Mouse (Mus musculus) neural tube, embryonic 12.5 days (tissue): ENCODE measurements around the gene Leng8. TPM values are rescaled to one million over a fixed set of nuclear protein-coding genes. Genes with fewer than 3 reads are reported as not detected.

Experiments used
- ATAC-seq: fragments of 200-750 bp; cut with Nextera tagmentation; 2 replicates; pipeline ENCODE4 v1.8.0; 2017; ENCODE audit warnings: low read depth, mild to moderate bottlenecking, moderate TSS enrichment, moderate library complexity; ENCODE audit not compliant: low FRiP score
- H3K27ac ChIP-seq: fragments of 300-500 bp; sonication (generic); 2 replicates; pipeline ENCODE4 v1.5.1; 2016
- H3K27me3 ChIP-seq: fragments of 300-500 bp; sonication (generic); replicated peaks from 2 replicates; pipeline ENCODE4 v1.6.1; 2016; ENCODE audit warnings: mild to moderate bottlenecking
- H3K36me3 ChIP-seq: fragments of 300-500 bp; sonication (generic); 2 replicates; pipeline ENCODE4 v1.6.1; 2016; ENCODE audit warnings: mild to moderate bottlenecking
- H3K4me1 ChIP-seq: fragments of 300-500 bp; sonication (generic); 2 replicates; pipeline ENCODE4 v1.6.1; 2016
- H3K4me2 ChIP-seq: fragments of 300-500 bp; sonication (generic); replicated peaks from 2 replicates; pipeline ENCODE4 v1.6.1; 2016; ENCODE audit warnings: mild to moderate bottlenecking
- H3K4me3 ChIP-seq: fragments of 300-500 bp; sonication (generic); 2 replicates; pipeline ENCODE4 v1.5.1; 2016
- H3K9ac ChIP-seq: fragments of 300-500 bp; sonication (generic); 2 replicates; pipeline ENCODE4 v1.6.1; 2016; ENCODE audit warnings: mild to moderate bottlenecking
- H3K9me3 ChIP-seq: fragments of 300-500 bp; sonication (generic); 2 replicates; pipeline ENCODE4 v1.6.1; 2016; ENCODE audit warnings: mild to moderate bottlenecking
- WGBS: fragments of 180-500 bp; shearing (Covaris S2); methylation state at CpG from one replicate; pipeline ENCODE4 v1.1.7; 2016; 5-methylcytosine and 5-hydroxymethylcytosine counted together
- polyA plus RNA-seq: library from polyadenylated mRNA; unstranded; fragments of >200 nt; fragmentation: Nextera tagmentation; extraction: Ambion mirVana; gene quantifications from 2 replicates; pipeline ENCODE4 v1.2.1, GENCODE M21; 2016

Leng8 gene
- polyA plus RNA-seq, 1 experiment from 2014 or later, result 110 TPM

DNA sequence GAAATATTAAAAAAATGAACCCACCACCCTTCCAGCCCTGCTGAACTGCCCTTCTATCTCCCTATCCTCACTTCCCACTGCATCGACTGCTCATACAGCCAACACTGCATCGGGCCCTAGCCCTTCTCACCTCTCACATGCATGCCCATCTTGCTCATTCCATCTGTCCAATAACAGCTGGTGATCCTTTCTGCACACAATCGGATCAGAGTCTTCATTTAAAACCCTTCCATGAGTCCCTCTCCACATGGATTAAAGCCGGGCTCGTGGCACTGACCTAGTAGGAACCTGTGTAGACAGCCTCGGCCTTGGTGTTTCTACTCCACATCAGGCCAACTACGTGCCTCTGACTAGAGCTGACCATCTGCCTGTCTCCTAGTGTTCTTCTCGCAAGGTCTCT lies 4.9 kb upstream of the Leng8 start:
- no peak for ATAC-seq
- 90% methylated on average over 8 of the region's 8 CpGs for WGBS
- Histone ChIP-seq H3K4me3 (no peak overlapping the region), H3K9me3 (no peaks in the 10 kb centered on the region), H3K27ac (no peak overlapping the region), H3K36me3 (peaks cover 45% of the 10 kb centered on the region), H3K27me3 (no peaks in the 10 kb centered on the region), H3K4me2 (no peak overlapping the region), H3K4me1 (peaks cover 12% of the 10 kb centered on the region; the same call in 1 of the 2 replicates), H3K9ac (no peak overlapping the region)

DNA sequence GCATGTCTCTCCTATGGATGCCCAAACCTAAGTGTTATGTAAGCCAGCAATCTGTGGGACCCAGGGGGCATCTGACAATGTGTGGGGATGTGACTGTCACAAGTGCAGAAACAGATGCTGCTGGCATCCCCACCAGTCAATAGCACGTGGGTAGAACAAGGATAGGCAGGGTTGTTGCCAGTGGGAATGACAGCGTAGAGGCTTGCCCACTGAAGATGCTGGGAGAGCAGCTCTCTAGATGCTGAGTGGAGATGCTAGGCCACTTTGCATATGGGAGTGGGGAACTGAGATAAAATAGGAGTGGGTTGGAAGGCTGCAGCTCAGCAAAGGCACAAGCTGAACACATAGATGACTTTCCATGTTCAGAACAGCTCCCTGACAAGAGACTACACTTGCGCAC lies 4.3 kb upstream of the Leng8 start:
- 90% methylated on average over 3 of the region's 3 CpGs for WGBS
- Histone ChIP-seq H3K27me3 (no peaks in the 10 kb centered on the region), H3K4me2 (no peak overlapping the region), H3K36me3 (peaks cover 39% of the 10 kb centered on the region), H3K27ac (no peak overlapping the region), H3K4me1 (peaks cover 13% of the 10 kb centered on the region; the same call in 1 of the 2 replicates), H3K4me3 (no peak overlapping the region), H3K9ac (no peak overlapping the region), H3K9me3 (no peaks in the 10 kb centered on the region)
- ATAC-seq, result no peak

DNA sequence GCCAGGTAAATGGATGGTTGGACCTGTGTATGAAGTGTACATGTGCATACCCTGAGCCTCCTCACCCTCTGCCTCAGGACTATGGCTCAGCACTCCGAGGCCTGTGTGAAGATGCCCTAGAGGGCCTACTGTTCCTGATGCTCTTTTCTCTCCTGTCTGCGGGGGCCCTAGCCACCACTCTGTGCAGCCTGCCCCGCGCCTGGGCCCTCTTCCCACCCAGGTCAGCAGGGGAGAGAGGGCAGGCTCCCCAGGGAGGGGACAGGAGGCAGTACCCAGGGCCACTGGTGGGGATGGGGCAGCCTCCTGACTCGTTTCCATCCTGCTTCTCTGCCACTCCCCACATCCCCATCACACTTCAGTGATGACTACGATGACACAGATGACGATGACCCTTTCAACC lies 3.8 kb upstream of the Leng8 start:
- Histone ChIP-seq H3K9ac (no peak overlapping the region), H3K27ac (no peak overlapping the region), H3K4me2 (no peak overlapping the region), H3K9me3 (no peaks in the 10 kb centered on the region), H3K27me3 (no peaks in the 10 kb centered on the region), H3K36me3 (peaks cover 35% of the 10 kb centered on the region), H3K4me1 (peaks cover 18% of the 10 kb centered on the region), H3K4me3 (no peak overlapping the region)
- no peak for ATAC-seq
- 82% methylated on average over 7 of the region's 7 CpGs for WGBS

DNA sequence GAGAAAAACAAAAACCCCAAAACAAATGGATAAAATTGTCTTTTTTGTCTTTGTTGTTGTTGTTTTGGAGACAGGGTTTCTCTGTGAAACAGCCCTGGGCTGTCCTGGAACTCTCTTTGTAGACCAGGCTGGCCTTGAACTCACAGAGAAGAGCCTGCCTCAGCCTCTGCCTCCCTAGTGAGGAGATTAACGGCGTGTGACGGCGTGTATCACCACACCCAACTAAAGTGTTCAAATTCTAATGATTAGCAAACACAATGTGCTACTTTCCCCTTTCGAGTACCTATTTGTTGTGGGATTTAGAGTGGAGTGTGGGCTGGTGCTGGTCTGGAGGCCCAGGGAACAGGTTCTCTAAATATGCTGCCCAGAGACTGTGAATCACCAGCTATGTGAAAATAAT lies 1.9 kb upstream of the Leng8 start:
- no peak for ATAC-seq
- peaks cover 23% of the 10 kb centered on the region for H3K4me1 ChIP-seq
- H3K4me3 ChIP-seq, result no peak overlapping the region
- peaks cover 36% of the 10 kb centered on the region for H3K36me3 ChIP-seq
- no peak overlapping the region for H3K27ac ChIP-seq
- H3K4me2 ChIP-seq, result no peak overlapping the region
- WGBS, result 88% methylated on average over 5 of the region's 5 CpGs
- H3K9ac ChIP-seq, result no peak overlapping the region
- H3K27me3 ChIP-seq, result no peaks in the 10 kb centered on the region
- no peaks in the 10 kb centered on the region for H3K9me3 ChIP-seq

DNA sequence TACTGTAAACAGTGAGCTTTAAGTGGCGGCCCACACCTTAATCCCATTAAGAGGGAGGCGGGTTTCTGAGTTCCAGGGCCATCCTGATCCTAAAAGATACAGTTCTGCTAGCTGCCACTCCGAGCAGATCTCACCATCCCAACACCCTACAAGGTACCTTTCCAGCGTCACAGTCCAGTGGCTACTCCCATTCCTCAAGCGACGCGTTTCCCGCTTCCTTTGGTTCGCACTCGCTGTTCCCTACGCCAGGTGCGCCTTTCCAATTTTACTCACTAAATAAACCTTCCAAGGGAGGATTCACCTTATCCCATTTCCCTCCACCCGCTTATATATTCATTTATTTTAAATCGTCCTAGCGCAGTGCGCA lies 452 bp upstream of the Leng8 start:
- peak overlapping the region; percentile 77 for H3K9ac ChIP-seq
- H3K4me1 ChIP-seq, result peaks cover 15% of the 10 kb centered on the region
- WGBS, result under 1% methylated on average over 16 of the region's 16 CpGs
- ATAC-seq, result peak; percentile 19
- H3K27ac ChIP-seq, result no peak overlapping the region
- peak overlapping the region; percentile 74 for H3K4me3 ChIP-seq
- H3K9me3 ChIP-seq, result no peaks in the 10 kb centered on the region
- H3K27me3 ChIP-seq, result no peaks in the 10 kb centered on the region
- H3K36me3 ChIP-seq, result peaks cover 46% of the 10 kb centered on the region
- H3K4me2 ChIP-seq, result peak overlapping the region; percentile 86

DNA sequence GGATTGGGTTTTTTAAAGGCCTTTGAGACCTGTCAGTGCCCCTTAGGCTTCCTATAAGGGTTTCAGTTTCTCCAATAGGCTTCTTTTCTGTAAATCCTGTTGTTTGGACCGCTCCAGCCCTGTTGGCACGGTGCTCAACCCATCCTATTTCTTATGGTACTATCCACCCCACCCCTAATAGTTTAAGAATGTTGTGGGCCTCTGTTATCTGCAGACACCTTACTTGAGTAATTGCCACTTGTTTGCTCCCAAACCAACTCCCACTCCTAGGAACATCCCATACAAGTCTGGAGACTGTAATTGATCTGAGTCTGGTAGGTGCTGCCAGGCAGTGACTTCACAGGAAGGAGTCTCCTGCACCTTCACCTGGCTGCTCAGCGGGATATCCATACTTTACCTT lies 907 bp downstream of the Leng8 start:
- Histone ChIP-seq H3K4me2 (peak overlapping the region; percentile 86), H3K27me3 (no peaks in the 10 kb centered on the region), H3K4me3 (peak overlapping the region; percentile 74), H3K9ac (peak overlapping the region; percentile 77), H3K9me3 (no peaks in the 10 kb centered on the region), H3K27ac (no peak overlapping the region), H3K36me3 (peaks cover 52% of the 10 kb centered on the region), H3K4me1 (peaks cover 11% of the 10 kb centered on the region)
- no peak for ATAC-seq
- WGBS, result 65% methylated on average over 3 of the region's 3 CpGs

DNA sequence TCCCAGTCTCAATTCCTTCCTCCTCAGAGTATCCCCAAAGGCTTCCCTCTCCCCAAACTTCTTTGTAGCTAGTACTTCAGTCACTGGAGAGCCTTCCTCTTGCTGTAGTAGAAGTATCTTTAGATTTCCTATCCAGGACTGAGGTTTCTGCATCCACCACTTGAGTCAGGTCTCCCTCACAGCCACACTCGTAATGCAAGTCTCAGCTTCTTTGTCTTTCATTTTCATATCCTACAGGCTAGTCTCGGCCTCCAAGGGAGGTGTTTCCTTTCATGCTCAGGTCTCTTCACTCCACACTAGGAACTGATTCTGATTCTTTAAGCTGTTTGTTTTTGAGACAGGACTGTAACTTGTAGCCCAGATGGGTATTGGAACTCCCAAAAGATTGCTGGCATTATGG lies 1.3 kb downstream of the Leng8 start:
- H3K4me3 ChIP-seq, result peak overlapping the region; percentile 74
- 86% methylated on average over 2 of the region's 2 CpGs for WGBS
- peaks cover 53% of the 10 kb centered on the region for H3K36me3 ChIP-seq
- H3K9me3 ChIP-seq, result no peaks in the 10 kb centered on the region
- ATAC-seq, result no peak
- H3K27me3 ChIP-seq, result no peaks in the 10 kb centered on the region
- H3K9ac ChIP-seq, result peak overlapping the region; percentile 77; the same call in 1 of the 2 replicates
- peaks cover 11% of the 10 kb centered on the region for H3K4me1 ChIP-seq
- no peak overlapping the region for H3K27ac ChIP-seq
- H3K4me2 ChIP-seq, result peak overlapping the region; percentile 86

DNA sequence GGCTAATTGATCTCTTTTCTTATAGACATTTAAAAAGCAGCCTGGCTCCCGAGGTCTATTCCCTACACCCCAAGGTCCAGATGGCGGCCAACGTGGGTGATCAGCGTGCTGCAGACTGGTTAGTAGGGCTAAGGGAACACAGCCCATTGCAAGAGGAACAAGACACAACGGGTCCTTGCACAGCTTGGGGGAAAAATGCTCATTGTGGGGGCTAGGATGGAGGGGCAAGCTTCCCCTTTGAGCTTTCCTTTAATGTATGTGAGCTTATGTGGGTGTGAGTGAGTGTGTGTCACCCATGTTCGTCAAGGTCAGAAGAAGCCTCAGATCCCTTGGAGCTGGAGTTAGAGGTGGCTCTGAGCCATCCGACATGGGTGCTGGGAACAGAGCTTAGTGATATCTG lies 1.8 kb downstream of the Leng8 start:
- H3K36me3 ChIP-seq, result peaks cover 54% of the 10 kb centered on the region
- no peak overlapping the region for H3K9ac ChIP-seq
- no peaks in the 10 kb centered on the region for H3K27me3 ChIP-seq
- no peak overlapping the region for H3K27ac ChIP-seq
- ATAC-seq, result no peak
- peaks cover 11% of the 10 kb centered on the region for H3K4me1 ChIP-seq
- H3K9me3 ChIP-seq, result no peaks in the 10 kb centered on the region
- 96% methylated on average over 7 of the region's 7 CpGs for WGBS
- no peak overlapping the region; the same call in 1 of the 2 replicates for H3K4me2 ChIP-seq
- H3K4me3 ChIP-seq, result no peak overlapping the region

DNA sequence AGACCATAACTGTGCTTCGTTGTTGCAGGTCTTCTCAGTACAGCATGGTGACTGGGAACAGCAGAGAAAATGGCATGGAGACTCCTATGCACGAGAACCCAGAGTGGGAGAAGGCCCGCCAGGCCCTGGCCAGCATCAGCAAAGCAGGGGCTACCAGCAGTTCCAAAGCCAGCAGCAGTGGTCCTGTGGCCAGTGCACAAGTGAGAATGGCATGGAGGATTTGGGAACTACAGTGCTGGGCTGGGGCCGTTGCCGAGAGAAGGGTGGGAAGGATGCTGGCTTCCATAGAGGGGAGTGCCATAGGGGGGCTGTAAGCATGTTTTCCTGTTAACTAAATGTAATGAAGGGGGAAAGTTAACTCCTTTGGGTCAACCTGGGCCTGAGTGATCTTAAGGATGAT lies 2.6 kb downstream of the Leng8 start:
- no peak for ATAC-seq
- no peak overlapping the region for H3K4me3 ChIP-seq
- no peak overlapping the region for H3K4me2 ChIP-seq
- no peaks in the 10 kb centered on the region for H3K9me3 ChIP-seq
- H3K9ac ChIP-seq, result no peak overlapping the region
- H3K27ac ChIP-seq, result no peak overlapping the region
- WGBS, result 92% methylated on average over 5 of the region's 5 CpGs
- H3K27me3 ChIP-seq, result no peaks in the 10 kb centered on the region
- H3K36me3 ChIP-seq, result peaks cover 59% of the 10 kb centered on the region
- H3K4me1 ChIP-seq, result peaks cover 11% of the 10 kb centered on the region

DNA sequence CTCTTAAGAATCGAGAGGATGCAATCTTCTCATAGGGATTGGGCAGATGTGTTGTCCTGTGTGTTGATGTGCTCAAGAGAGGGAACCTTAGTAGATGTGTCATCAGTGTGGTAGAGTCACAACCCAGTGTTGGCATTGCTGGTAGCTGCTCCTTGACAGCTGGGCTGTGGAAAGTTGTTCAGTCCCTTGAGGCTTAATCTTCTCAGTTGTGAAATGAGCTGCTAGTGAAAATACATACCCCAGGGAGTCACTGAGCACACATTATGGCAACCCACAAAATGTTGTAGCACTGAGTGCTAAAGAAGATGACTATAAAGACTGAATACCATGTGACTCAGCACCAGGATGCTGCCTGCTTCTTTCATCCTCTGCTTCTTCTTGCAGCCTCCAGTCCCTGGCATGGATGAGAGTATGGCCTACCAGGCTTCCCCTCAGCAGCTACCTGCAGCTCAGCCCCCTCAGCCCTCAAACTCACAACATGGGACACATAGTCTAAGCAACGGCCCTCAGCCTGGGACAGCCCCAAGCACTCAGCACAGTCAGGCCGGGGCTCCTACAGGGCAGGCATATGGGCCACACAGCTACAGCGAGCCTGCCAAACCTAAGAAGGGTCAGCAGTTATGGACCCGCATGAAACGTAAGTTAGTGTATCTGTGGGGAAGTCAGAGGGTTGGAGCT lies 4.9 kb downstream of the Leng8 start:
- Histone ChIP-seq H3K4me2 (no peak overlapping the region), H3K4me1 (peaks cover 11% of the 10 kb centered on the region), H3K4me3 (no peak overlapping the region), H3K9ac (no peak overlapping the region), H3K27ac (no peak overlapping the region), H3K27me3 (no peaks in the 10 kb centered on the region), H3K36me3 (peaks cover 83% of the 10 kb centered on the region), H3K9me3 (no peaks in the 10 kb centered on the region)
- no peak for ATAC-seq
- WGBS, result 94% methylated on average over 6 of the region's 6 CpGs

DNA sequence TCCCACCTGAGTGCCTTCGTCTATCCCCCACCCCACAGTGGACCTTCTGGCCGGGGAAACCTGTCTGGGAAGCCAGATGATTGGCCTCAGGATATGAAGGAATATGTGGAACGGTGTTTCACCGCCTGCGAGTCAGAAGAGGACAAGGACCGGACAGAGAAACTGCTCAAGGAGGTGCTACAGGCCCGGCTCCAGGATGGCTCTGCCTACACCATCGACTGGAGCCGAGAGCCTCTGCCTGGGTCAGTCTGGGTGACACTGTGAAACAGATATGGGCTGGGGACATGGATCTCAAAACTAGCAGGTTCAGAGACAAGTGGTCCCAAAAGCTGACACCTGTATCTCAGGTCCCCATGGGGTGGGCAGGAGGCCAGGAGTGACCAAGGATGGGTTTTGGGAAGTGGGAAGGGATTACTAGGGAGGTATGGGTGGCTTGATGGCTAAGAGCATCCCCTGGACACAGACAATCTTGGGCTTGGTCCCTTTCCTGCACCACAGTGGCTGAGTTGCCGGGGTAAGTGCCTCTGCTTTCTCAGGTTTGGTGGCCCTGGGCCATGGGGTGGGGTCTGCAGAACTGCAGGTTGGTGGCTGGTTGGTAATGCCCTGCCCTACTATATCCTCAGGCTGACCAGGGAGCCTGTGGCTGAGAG lies 6.1 kb downstream of the Leng8 start:
- peaks cover 93% of the 10 kb centered on the region for H3K36me3 ChIP-seq
- no peaks in the 10 kb centered on the region for H3K9me3 ChIP-seq
- 95% methylated on average over 10 of the region's 10 CpGs for WGBS
- no peak for ATAC-seq
- peaks cover 6% of the 10 kb centered on the region for H3K4me1 ChIP-seq
- H3K27me3 ChIP-seq, result no peaks in the 10 kb centered on the region
- H3K4me2 ChIP-seq, result no peak overlapping the region
- H3K27ac ChIP-seq, result no peak overlapping the region
- no peak overlapping the region for H3K4me3 ChIP-seq
- no peak overlapping the region for H3K9ac ChIP-seq

DNA sequence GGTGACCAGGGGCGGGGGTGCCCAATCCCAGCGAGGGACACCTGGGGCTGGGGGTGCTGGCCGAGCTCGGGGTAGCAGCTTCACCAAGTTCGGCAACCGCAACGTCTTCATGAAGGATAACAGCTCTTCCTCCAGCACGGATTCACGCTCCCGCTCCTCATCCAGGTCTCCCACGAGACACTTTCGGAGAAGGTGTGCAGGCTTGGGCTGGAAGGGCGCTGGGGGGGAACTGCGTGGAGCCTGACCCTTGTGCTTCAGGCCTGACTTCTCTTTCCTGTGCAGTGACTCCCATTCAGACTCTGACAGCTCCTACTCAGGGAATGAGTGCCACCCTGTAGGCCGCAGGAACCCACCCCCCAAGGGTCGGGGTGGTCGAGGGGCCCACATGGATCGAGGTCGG lies 6.7 kb downstream of the Leng8 start:
- Histone ChIP-seq H3K27me3 (no peaks in the 10 kb centered on the region), H3K27ac (no peak overlapping the region), H3K9ac (no peak overlapping the region), H3K4me2 (no peak overlapping the region), H3K36me3 (peaks cover 94% of the 10 kb centered on the region), H3K9me3 (no peaks in the 10 kb centered on the region), H3K4me1 (peaks cover 5% of the 10 kb centered on the region), H3K4me3 (no peak overlapping the region)
- WGBS, result 96% methylated on average over 19 of the region's 19 CpGs
- no peak for ATAC-seq

DNA sequence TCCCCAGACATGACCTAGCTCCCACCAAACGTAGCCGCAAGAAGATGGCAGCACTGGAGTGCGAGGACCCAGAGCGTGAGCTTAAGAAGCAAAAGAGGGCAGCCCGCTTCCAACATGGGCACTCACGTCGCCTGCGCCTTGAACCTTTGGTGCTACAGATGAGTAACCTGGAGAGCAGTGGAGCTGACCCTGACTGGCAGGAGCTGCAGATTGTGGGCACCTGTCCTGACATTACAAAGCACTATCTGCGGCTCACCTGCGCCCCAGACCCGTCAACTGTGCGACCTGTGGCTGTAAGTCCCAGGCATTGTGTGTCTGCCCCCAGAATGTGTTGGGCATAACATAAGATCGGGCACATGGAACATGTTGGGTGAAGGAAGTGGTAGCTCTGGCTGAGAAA lies 7.2 kb downstream of the Leng8 start:
- ATAC-seq, result no peak
- no peak overlapping the region for H3K4me2 ChIP-seq
- no peak overlapping the region for H3K4me3 ChIP-seq
- 97% methylated on average over 13 of the region's 13 CpGs for WGBS
- H3K4me1 ChIP-seq, result peaks cover 8% of the 10 kb centered on the region
- H3K9me3 ChIP-seq, result no peaks in the 10 kb centered on the region
- no peak overlapping the region for H3K9ac ChIP-seq
- no peaks in the 10 kb centered on the region for H3K27me3 ChIP-seq
- H3K36me3 ChIP-seq, result peaks cover 88% of the 10 kb centered on the region
- H3K27ac ChIP-seq, result no peak overlapping the region
